Mouse (Mus musculus) liver (tissue): ENCODE measurements around the gene Dusp1.

Experiments used
- DNase-seq: peaks from one replicate; pipeline ENCODE4 v3.0.0-alpha.2; 2020; ENCODE audit warnings: mixed read lengths

The Dusp1 gene

GRCm38 (mm10) chr17:26560526-26561289, 1.2 kb downstream of the Dusp1 start:
- no peak for DNase-seq

- DNase-seq: no peak
Measured at GRCm38 (mm10) chr17:26553033-26553432, 8.9 kb downstream of the Dusp1 start.

- no peak for DNase-seq
Measured at GRCm38 (mm10) chr17:26551104-26551503, 10.8 kb downstream of the Dusp1 start.

GRCm38 (mm10) chr17:26549148-26549809, 12.6 kb downstream of the Dusp1 start:
- peak; percentile 29 for DNase-seq

GRCm38 (mm10) chr17:26548566-26548965, 13.4 kb downstream of the Dusp1 start:
- DNase-seq: no peak

- DNase-seq: no peak
Measured at GRCm38 (mm10) chr17:26547771-26548170, 14.2 kb downstream of the Dusp1 start.

GRCm38 (mm10) chr17:26544319-26544963, 17.5 kb downstream of the Dusp1 start:
- no peak for DNase-seq

GRCm38 (mm10) chr17:26540083-26540482, 21.8 kb downstream of the Dusp1 start:
- DNase-seq: no peak

GRCm38 (mm10) chr17:26537722-26538471, 24.0 kb downstream of the Dusp1 start:
- DNase-seq: peak; percentile 84

- peak; percentile 33 for DNase-seq
Measured at GRCm38 (mm10) chr17:26535251-26536136, 26.4 kb downstream of the Dusp1 start.

GRCm38 (mm10) chr17:26534695-26535094, 27.2 kb downstream of the Dusp1 start:
- peak; percentile 67 for DNase-seq

GRCm38 (mm10) chr17:26533871-26534372, 28.0 kb downstream of the Dusp1 start:
- DNase-seq: no peak

- DNase-seq: no peak
Measured at GRCm38 (mm10) chr17:26532476-26533045, 29.4 kb downstream of the Dusp1 start.

- no peak for DNase-seq
Measured at GRCm38 (mm10) chr17:26531395-26532027, 30.4 kb downstream of the Dusp1 start.

GRCm38 (mm10) chr17:26530590-26531081, 31.3 kb downstream of the Dusp1 start:
- no peak for DNase-seq

- DNase-seq: no peak
Measured at GRCm38 (mm10) chr17:26529791-26530241, 32.1 kb downstream of the Dusp1 start.

GRCm38 (mm10) chr17:26528751-26529150, 33.2 kb downstream of the Dusp1 start:
- no peak for DNase-seq

- no peak for DNase-seq
Measured at GRCm38 (mm10) chr17:26527291-26527690, 34.6 kb downstream of the Dusp1 start.

- DNase-seq: no peak
Measured at GRCm38 (mm10) chr17:26525316-26525715, 36.6 kb downstream of the Dusp1 start.

- DNase-seq: no peak
Measured at GRCm38 (mm10) chr17:26524801-26525200, 37.1 kb downstream of the Dusp1 start.

- DNase-seq: no peak
Measured at GRCm38 (mm10) chr17:26524316-26524715, 37.6 kb downstream of the Dusp1 start.
